Mouse (Mus musculus) right cerebral cortex, adult 18-20 months (tissue): ENCODE results near the gene Gm45233.

Experiments
- DNase-seq: peaks from one replicate; pipeline ENCODE4 v3.0.0; 2022; ENCODE audit warnings: mixed read lengths

Gm45233 gene

DNA sequence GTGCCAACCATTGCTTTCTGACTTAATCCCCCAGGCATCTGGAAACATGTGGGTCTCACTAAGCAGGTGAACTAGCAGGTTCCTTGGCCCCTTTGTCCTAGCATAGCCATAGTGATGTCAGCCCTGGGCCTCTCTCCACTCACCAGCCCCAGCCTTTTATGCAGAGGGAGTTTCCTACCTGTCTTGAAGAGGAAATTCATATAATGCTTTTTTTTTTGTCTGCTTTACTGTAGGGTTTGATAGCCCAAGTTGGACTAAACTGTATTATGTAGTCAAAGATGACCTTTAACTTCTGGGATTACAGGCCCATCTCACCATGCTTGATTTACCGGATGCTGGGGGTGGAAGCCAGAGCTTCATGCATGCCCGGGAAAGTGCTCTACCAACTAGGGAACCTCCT, 5.9 kb downstream of the Gm45233 start:
- no peak for DNase-seq

DNA sequence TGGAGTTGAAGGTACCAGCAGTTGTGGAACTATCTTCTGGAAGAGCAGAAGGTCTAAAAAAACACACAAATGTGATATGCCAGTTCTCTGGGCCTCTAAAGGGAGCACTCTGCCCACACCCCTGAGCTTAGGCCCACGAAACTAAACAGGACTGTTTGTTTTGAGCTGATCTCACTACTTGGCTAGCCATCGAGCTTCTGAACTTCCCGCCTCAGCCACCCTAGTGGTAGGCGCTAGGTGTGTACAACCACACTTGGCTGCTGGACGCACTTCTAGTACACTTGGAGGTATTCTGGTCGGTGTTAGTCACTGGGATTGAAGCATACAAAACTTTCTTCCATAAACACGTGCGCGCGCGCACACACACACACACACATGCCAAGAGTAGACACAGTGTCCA, 7.8 kb downstream of the Gm45233 start:
- no peak for DNase-seq

DNA sequence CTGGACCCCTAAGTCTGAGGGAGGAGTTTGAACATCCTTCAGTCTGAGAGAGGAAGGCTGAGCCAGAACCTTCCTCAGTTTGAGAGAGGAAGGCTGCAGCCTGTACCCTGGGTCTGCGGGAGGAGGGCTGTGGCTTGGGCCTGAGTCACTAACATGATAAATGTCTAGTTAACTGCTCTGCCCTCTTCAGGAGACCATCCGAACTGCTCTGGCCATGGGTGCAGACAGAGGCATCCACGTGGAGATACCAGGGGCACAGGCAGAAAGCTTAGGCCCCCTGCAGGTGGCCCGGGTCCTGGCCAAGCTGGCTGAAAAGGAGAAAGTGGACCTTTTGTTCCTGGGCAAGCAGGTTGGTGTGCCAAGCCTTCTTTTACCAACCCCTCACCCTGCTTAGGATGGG, 8.7 kb downstream of the Gm45233 start:
- no peak for DNase-seq

DNA sequence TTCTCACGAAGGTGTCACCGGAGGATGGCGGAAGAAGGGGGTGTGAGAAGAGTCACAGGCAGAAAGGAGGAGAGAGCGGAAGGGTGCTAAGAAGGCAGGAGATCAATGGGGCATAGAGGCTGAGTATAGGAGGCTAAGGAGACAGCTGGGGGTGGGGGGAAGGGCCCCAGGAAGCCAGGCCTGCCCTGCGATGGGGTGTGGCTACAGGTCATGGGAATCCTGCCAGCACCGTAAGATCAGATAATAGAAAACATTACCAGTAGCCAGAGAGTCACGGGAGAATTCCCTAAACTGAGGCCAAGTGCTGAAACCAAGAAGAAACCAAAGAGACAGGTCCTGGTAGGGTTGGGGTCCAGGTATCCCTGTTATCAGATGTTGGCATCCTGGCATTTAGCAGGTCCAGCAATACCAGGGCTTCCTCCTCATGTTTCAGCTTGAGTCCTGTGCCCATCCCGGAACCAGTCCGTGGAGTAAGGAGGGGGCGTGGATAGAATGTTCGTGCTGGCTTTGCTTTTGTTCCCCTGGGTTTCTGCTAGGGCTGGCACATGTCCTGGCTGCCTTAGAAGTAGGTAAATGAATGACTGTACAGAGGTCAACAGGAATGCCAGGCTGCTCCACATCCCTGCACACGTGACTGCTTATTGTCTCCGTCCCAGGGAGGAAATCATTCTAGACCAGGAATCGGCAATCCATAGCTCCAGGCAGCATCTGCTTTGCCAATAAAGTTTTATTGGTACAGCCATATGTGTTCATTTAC, 9.8 kb downstream of the Gm45233 start:
- DNase-seq = no peak

DNA sequence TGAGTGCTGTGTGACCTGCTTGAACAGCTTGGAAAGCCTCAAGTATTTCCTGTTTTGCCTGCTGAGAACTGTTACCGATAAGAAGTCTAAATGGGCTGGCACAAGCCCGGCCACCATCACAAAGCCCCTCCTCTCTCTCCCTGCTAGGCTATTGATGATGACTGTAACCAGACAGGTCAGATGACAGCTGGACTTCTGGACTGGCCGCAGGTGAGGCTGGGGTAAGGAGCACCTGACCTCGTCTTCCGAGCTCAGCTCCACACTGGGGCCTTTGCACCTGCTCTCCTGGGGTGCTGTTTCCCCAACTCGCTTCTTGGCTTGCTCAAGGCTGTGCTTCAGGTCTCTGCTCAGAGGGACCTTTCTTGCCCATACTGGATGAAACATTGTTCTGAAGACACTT, 10.4 kb downstream of the Gm45233 start:
- no peak for DNase-seq

DNA sequence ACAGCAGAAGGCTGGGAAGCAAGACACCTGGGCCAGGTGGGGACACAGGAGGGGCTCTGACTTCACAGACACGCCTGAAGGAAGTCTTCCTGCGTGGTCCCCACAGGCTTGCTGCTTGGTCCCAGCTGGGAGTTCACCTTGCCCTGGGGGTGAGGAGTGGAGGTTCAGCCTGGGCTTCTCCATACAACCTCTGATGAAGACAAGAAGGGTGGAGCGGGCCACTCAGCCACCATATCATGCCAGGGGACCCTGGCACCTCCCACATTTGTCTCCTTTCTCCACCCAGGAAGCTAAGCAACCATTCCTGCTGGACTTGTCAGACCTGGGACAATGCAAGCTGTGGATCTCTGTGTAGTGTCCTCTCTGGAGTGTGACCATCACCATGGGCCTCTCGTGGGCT, 18.9 kb downstream of the Gm45233 start, which contains the start of gene Vsig10l:
Vsig10l (plus strand) TSS at position 301 of the 400 bp plus-strand sequence.
- DNase-seq = no peak

DNA sequence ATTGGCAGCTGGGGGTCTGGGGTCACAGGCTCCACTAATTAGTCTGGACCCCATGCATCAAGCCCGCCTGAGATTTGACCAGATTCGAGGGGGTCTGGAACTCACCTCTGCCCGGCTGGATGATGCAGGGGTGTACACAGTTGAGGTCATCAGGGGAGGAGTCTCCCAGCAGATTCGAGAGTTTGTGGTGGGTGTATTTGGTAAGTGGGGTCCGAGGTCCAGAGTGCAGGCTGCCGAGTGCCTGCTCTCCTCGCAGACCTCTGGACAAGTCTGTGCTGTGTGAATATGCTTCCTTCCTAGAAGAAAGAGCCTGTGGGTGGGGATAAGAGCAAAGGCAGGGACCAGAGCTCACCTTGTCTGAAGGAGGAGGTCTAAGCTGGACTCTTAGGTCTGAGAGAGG, 20.0 kb downstream of the Gm45233 start:
- DNase-seq = no peak

DNA sequence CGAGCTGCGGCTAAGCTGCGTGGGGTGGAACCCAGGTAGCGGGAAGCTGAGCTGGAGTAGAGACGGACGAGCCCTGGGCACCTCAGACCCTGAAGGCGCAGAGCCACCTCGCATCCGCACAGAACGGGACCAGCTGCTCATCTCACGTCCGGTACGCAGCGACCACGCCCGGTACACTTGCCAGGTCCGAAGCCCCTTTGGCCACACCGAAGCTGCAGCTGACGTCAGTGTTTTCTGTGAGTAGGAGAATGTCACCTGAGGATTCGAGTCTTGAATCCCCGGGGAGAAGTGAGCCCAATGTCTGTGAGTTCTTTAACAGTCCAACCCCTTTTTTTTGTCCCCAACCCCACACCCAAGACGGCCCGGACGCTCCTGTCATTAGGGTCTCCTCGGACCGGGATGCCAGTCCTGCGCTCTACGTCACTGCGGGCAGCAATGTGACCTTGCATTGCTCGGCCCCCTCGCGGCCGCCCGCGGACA, 21.0 kb downstream of the Gm45233 start:
- no peak for DNase-seq

DNA sequence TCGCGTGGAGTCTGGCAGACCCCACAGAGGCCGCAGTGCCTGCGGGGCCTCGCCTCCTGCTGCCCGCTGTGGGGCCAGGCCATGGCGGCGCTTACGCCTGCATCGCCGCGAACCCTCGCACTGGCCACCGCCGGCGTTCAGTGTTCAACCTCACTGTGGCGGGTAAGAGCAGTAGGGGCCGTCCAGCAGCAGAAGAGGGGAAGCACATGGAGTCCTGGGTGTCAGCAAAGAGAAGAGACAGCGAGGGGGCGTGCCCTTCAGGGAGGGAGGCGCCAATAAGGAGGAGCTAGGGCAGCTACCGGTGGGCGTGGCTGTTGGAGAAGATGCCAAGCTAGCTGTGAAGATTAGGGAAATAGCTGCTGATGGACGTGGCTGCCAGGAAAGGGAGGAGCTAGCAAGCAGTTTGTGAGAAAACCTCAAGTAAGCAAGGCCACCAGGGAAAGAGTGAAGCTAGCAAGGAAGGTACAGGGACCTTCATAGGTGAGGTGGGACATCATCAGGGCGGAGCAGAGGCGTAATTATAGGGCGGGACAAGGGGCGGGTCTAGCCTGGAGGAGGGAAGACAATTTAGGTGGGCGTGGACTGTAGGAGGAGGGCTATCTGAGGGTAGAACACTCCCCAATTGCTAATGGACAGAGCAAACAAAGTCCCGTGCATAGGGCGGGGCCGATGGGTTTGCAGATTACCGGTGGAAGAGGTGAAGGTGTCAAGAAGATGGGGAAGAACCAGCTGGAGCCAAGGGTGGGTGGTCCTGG, 21.6 kb downstream of the Gm45233 start:
- DNase-seq = peak; percentile 75

DNA sequence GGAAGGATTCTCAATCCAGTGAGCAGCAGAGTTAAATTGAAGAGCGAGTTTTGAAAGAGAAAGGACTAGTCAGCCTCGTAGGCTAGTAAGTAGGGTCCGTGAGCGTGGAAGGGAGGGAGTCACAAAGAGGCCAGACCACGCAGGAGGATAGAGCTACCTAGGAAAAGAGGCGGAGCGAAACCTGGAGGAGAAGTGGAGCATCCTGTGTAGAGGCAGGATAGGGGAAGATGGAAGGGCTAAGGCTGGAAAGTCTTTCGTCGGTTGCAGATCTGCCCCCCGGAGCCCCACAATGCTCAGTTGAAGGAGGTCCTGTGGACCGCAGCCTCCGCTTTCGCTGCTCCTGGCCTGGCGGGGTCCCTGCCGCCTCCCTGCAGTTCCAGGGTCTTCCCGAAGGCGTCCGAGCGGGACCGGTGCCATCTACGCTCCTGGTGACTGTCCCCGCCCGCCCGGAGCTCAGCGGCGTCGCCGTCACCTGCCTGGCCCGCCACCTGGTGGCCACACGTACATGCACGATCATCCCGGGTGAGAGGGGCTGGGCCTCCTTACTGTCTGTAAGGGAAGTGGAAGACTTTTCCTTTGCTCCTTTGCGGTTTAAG, 22.3 kb downstream of the Gm45233 start:
- peak; percentile 78 for DNase-seq

DNA sequence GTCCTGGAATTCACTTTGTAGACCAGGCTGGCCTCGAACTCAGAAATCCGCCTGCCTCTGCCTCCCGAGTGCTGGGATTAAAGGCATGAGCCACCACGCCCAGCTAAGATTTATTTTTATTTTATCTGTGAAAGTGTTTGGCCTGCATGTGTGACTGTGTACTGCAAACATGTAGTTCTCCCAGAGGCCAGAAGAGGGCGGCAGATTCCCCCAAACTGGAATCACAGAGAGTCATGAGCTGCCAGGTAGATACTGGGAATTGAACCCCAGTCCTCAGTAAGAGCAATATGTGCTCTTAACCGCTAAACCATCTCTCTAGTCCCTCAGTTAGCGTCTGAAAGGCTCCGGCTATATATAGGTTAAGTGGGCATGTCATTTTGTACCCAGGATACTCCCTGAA, 26.4 kb downstream of the Gm45233 start:
- no peak for DNase-seq

DNA sequence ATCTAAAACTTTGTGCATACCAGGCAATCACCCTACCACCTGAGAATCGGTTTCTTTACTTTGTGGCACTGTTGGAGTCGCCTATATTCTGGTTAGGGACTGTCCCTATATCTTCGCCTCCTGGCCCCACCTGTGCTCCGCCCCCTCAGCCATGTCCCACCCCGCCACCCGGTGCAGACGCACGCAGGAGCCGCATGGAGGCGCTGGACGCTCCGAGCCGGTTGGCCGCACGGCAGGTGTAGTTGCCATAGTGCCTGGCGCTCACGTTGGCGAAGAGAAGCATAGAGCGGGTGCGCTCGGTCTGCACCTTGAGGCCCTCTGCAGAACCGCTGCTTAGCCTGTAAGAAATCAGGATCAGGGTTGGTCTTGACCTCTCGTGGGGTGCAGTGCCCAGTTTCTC, 31.8 kb downstream of the Gm45233 start:
- no peak for DNase-seq

DNA sequence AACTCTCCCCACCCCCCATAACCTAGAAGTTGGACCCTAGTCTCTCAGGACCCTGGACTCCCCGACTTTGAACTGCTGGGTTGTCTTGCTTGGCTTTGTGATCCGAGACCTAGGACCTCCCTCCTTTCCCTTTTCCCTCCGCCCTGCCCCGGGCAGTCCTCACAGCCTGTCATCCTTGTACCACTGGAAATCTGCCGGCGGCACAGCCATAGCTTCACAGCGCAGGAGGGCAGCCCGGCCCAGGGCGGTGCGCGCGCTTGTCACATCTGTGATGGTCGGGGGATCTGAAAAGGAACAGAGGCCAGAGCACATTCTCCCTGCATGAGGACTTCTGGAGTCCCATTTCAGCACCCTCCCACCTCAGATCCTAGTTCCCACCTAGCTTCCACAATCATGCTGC, 32.4 kb downstream of the Gm45233 start:
- DNase-seq = no peak

DNA sequence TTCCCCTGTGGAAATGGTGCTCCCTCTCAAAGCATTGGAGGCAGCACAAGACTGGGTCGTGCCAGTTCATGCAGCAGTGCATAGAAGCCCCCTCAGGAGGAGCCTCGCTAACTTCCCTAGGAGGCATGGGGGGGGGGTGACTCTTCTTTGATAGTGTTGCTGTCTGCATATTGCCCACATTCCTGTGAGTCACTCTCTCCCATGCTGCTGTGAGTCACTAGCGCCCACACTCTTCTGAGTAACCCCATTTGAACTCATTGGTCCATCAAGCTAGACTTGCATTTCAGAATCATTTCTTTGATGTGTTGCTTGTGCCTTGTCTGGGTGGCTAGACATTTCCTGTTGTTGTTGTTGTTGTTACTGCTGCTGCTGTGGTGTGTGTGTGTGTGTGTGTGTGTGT, 37.3 kb downstream of the Gm45233 start:
- peak; percentile 87 for DNase-seq

DNA sequence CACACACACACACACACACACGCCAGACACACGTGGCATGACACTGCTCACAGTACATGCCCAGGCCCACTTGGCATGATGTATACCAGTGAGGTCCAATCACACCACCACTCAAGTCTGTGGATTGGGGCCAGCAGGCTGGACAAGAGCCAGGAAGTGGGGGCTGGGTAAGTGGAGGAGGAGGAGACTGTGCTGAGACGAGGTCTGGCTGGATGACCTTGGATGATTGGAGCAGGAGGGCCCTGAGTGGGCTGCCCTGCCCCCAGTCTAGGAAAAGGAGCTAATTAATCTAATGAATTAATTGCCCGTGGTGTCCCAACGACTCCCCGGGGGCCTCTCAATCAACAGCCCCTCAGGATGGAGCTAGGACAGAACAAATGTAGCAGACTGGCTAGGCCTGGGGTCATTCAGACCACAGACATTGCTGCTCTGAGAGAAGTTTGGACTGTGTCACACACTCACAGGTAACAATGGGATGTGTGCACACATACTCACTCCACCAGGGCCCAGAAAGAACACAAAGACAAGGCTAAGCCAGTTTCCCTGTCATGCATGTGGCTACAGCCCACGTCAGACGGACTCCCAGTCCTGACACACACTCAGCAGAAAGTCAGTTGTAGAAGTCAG, 38.3 kb downstream of the Gm45233 start:
- no peak for DNase-seq

DNA sequence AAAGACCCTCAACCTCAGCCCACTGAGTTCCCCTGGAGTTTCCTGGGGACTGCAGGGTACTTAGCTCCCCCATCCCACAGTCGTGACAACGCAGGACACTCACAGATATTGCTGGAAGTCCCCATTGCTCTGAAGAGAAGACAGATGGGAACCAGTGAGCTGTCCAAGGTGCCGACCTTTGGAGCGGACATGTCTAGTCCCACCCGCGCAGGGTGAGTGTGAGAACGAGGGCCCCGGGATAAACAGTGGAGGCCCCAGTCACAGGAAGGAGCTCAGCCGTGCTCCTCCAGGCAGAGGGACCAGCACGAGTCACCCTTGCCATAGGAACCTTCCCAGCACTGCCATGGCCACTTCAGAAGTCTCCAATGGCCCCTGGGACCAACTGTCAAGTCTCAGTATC, 39.3 kb downstream of the Gm45233 start:
- no peak for DNase-seq

DNA sequence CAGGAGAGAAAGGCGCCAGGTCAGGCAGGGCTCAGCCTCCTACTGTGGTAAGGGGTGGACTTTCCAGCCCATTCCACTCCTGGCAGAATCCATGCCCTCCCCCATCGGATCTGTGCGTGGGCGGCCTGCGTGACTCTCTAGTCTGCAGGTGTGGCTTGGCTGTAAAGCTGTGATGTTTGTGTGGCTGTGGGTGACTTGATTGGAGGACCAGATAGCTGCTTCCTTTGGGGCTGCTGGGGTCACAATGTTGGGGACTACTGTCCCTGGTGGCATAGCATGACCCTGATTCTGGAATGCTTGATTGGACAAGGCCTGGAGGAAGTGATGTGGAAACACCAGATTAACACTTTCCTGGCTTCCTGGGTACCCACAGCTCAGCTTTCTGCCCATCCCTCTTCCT, 44.7 kb downstream of the Gm45233 start:
- peak; percentile 70 for DNase-seq

DNA sequence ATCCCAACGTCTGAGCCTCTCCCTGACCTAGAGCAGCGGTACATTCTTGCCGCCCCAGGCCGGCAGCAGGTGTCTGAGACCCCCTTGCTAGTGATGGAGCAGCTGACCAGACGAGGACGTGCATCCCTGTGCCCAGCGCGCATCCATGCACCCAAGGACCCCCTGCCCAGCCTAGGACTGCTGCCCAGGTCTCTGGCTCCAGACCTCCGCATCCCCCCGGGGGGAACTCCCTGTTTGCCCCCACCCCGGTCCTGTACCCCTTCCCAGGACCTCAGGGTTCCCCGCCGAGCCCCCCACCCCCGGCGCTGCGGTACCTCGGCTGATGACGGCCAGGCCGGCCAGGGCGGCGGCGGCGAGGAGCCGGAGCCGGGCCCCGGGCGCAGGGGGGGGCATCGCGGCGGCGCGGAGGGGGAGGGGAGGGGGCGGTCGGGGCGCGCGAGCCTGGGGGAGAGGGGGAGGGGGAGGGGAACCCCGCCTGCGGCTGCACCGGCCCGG, 45.8 kb downstream of the Gm45233 start, which contains the start of gene Iglon5:
Iglon5 (minus strand) TSS at position 445 of the 495 bp plus-strand sequence.
- DNase-seq = no peak

DNA sequence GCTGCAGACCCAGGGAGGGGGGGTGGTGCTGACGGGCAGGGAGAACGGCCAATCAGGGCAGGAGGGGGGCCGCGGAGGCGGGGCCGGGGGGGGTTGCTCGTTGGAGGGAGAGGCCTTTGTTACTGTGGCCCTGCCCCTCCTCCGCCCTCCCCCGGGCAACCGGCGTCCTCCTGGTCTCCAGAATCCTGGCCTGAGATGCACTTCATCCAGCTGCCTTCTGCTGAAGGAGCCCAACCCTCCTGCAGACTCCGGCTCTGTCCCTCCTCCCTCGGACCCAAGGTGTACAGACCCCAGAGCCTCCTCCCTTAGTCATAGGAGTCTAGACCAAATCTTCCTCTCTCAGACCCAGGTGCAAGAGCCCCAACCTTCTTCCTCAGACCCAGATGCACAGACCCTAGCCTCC, 46.3 kb downstream of the Gm45233 start:
- DNase-seq = peak; percentile 81

DNA sequence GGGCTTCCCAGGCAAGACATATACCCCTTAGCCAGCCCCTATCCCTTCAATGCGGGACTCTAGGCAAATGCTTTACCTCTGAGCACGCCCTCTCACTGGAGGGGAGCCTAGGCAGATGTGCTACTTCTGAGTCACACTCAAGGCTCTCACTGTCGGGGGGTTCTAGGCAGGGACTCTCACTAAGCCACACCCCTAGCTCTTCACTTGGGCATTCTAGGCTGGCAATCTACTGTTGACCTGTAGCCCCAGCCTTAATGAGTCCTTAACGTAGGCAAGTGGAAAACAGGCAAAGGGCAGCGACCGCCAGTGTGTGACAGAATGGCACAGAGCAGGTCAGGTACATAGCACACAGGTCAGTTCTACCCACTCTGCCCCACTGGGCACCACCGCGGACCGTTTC, 46.9 kb downstream of the Gm45233 start:
- no peak for DNase-seq

DNA sequence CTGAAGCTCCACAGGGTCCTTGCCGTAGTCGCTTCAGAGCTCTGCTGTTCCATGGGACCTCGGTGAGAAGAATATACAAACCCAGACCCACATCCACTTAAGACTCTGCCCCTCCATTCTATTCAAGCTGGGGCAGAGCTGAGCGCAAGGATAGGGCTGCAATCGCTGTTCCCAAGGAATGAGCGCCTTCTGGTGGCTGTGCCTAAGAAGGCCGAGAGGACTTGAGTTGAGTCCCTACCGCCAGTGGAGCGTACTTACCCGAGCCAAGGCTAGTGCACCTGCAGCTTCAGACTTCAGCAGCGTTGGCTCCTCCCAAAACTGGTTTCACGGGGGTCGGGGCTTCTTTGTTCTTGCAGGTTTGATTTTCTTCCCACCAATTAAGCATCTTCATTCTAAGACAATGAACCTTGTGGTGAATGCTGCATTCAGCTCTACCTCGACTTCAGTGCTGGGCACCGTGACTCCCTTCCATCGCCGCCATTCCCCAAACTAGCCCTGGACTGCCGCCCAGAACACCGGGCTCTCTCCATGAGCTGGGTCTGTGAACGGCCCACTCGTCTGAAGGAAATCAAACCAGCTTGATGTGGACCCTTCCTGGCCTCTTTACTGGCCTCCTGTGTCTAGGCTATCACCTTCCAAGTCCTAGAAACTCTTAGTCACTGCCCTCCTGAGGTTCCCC, 51.6 kb downstream of the Gm45233 start:
- DNase-seq = peak; percentile 77

DNA sequence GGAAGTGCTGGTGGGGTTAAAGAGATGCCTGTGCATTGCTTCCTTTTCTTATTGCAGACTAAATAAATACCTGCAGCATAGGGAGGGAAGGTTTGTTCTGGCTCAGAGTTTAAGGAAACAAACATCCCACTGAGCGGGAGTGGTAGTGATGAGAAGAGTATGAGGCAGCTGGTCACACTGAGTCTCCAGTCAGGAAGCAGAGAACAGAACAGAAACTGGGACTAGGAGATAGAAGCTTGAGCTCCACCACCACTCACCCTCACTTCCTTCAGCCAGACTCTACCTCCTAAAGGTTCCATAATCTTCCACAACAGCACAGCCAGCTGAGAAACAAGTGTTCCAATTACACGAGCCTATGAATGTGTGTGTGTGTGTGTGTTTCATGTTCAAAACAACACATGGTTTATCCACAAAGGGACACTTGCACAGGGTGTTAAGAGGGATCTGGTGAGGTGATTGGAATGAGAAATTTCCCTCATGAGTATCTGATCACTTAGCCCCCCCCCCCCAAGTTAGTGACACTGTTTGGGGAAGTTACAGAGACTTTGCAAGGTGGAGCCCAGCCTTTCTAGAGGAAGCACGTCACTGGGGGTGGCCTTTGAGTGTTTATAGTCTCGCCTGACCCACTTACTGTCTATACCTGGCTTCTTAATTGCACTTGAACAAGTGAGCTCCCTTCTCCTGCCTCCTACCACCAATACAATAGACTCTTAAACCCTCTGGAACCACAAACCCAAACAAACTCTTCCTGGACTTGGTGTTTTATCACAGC, 68.0 kb downstream of the Gm45233 start:
- DNase-seq = no peak
